Mouse (Mus musculus): ENCODE results near the gene Enpp5. TPM values are rescaled to one million over a fixed set of nuclear protein-coding genes. Genes with fewer than 3 reads are reported as not detected.

The Enpp5 gene
- total and polyA plus RNA-seq, 3 experiments: not detected

- TF ChIP-seq ZC3H11A (IDR thresholded peaks at IDR 0.05; ENCODE audit: low read depth, low read length) (no peak), MAZ (IDR thresholded peaks at IDR 0.05; ENCODE audit: low read depth, low read length) (no peak), CTCF (conservative IDR thresholded peaks at IDR 0.05 in 1 of 2, IDR thresholded peaks at IDR 0.05 in 1 of 2; ENCODE audit: low read depth in 2 of 2, low read length in 2 of 2) (no peak), UBTF (IDR thresholded peaks at IDR 0.05; ENCODE audit: low read depth, low read length) (no peak), BHLHE40 (IDR thresholded peaks at IDR 0.05; ENCODE audit: low read depth, low read length) (no peak), POLR2AphosphoS2 (IDR thresholded peaks at IDR 0.05; ENCODE audit: low read depth, low read length) (no peak), NRF1 (IDR thresholded peaks at IDR 0.05; ENCODE audit: low read depth, low read length) (no peak), POLR2A (IDR thresholded peaks at IDR 0.05; ENCODE audit: low read depth, low read length) (no peak), SIN3A (IDR thresholded peaks at IDR 0.05; ENCODE audit: low read length) (no peak), RAD21 (IDR thresholded peaks at IDR 0.05; ENCODE audit: low read depth, low read length) (no peak), CHD2 (IDR thresholded peaks at IDR 0.05; ENCODE audit: low read length) (no peak), CHD1 (IDR thresholded peaks at IDR 0.05; ENCODE audit: low read depth, low read length) (no peak), MEF2A (IDR thresholded peaks at IDR 0.05; ENCODE audit: borderline replicate concordance, low read depth, low read length) (no peak), ETS1 (conservative IDR thresholded peaks at IDR 0.05; ENCODE audit: low read depth, low read length) (no peak), E2F4 (IDR thresholded peaks at IDR 0.05; ENCODE audit: insufficient replicate concordance, low read depth, low read length) (no peak), MYC (IDR thresholded peaks at IDR 0.05; ENCODE audit: low read depth, low read length) (no peak), MXI1 (IDR thresholded peaks at IDR 0.05; ENCODE audit: low read depth, low read length) (no peak)
- Histone ChIP-seq H3K9ac (ENCODE audit: insufficient read depth, low read depth) (no peak overlapping the region), H3K36me3 (replicated peaks in 1 of 2; ENCODE audit: control insufficient read depth in 1 of 2, insufficient read depth in 1 of 2, low read length in 1 of 2) (no peaks in the 10 kb centered on the region), H3K79me2 (replicated peaks; ENCODE audit: control insufficient read depth, extremely low read depth, insufficient read depth, poor library complexity, severe bottlenecking) (no peaks in the 10 kb centered on the region), H3K27ac (ENCODE audit: insufficient read depth, low read depth) (no peak overlapping the region), H3K4me2 (ENCODE audit: insufficient read depth, low read depth, poor library complexity, severe bottlenecking) (no peak overlapping the region), H3K27me3 (replicated peaks) (peaks cover 79% of the 10 kb centered on the region), H3K9me3 (replicated peaks; ENCODE audit: low read length) (peaks cover 10% of the 10 kb centered on the region), H3K4me3 (replicated peaks in 1 of 3; ENCODE audit: low read depth in 2 of 3, low read length in 2 of 3, poor library complexity in 1 of 3) (no peak overlapping the region), H3K4me1 (ENCODE audit: control insufficient read depth in 1 of 2, insufficient read depth in 2 of 2) (no peaks in the 10 kb centered on the region)
- in situ Hi-C loops (cut with MboI; ENCODE audit: low pct_ligation_motif_present, low pct_unique_long_range_greater_than_20kb, low sequenced_read_pairs) (no loop called here), dilution Hi-C loops (cut with MboI; ENCODE audit: extremely low pct_ligation_motif_present, extremely low pct_unique_long_range_greater_than_20kb, low sequenced_read_pairs) (no loop called here)
- no peak for DNase-seq (ENCODE audit: extremely low read depth)
Measured at GRCm38 (mm10) chr17:44060781-44061180, 17.8 kb upstream of the Enpp5 start.

- peaks cover 11% of the 10 kb centered on the region for H3K9me3 ChIP-seq (replicated peaks; ENCODE audit: low read length)
- TF ChIP-seq NRF1 (IDR thresholded peaks at IDR 0.05; ENCODE audit: low read depth, low read length) (no peak), ZNF384 (IDR thresholded peaks at IDR 0.05; ENCODE audit: low read depth, low read length) (no peak), UBTF (IDR thresholded peaks at IDR 0.05; ENCODE audit: low read depth, low read length) (no peak), EP300 (IDR thresholded peaks at IDR 0.05; ENCODE audit: low read length) (no peak), BHLHE40 (IDR thresholded peaks at IDR 0.05; ENCODE audit: low read depth, low read length) (no peak), TCF12 (IDR thresholded peaks at IDR 0.05; ENCODE audit: low read depth, low read length) (no peak), USF2 (conservative IDR thresholded peaks at IDR 0.05; ENCODE audit: low read depth, low read length) (no peak), ETS1 (conservative IDR thresholded peaks at IDR 0.05; ENCODE audit: low read depth, low read length) (no peak), SIN3A (IDR thresholded peaks at IDR 0.05; ENCODE audit: low read length) (no peak), POLR2AphosphoS2 (IDR thresholded peaks at IDR 0.05; ENCODE audit: low read depth, low read length) (no peak), CTCF (conservative IDR thresholded peaks at IDR 0.05 in 1 of 2, IDR thresholded peaks at IDR 0.05 in 1 of 2; ENCODE audit: low read depth in 2 of 2, low read length in 2 of 2) (no peak), RAD21 (IDR thresholded peaks at IDR 0.05; ENCODE audit: low read depth, low read length) (no peak), ZKSCAN1 (IDR thresholded peaks at IDR 0.05; ENCODE audit: borderline replicate concordance, low read depth, low read length) (no peak), CHD1 (IDR thresholded peaks at IDR 0.05; ENCODE audit: low read depth, low read length) (no peak)
- no peak for DNase-seq (ENCODE audit: extremely low read depth)
- in situ Hi-C loops (cut with MboI; ENCODE audit: low pct_ligation_motif_present, low pct_unique_long_range_greater_than_20kb, low sequenced_read_pairs) (no loop called here), dilution Hi-C loops (cut with MboI; ENCODE audit: extremely low pct_ligation_motif_present, extremely low pct_unique_long_range_greater_than_20kb, low sequenced_read_pairs) (no loop called here)
- H3K9ac ChIP-seq (ENCODE audit: insufficient read depth, low read depth): no peak overlapping the region
- H3K4me1 ChIP-seq (ENCODE audit: control insufficient read depth in 1 of 2, insufficient read depth in 2 of 2): no peaks in the 10 kb centered on the region
- H3K79me2 ChIP-seq (replicated peaks; ENCODE audit: control insufficient read depth, extremely low read depth, insufficient read depth, poor library complexity, severe bottlenecking): no peaks in the 10 kb centered on the region
- H3K27ac ChIP-seq (ENCODE audit: insufficient read depth, low read depth): no peak overlapping the region
- no peaks in the 10 kb centered on the region for H3K36me3 ChIP-seq (replicated peaks in 1 of 2; ENCODE audit: control insufficient read depth in 1 of 2, insufficient read depth in 1 of 2, low read length in 1 of 2)
- no peak overlapping the region for H3K4me2 ChIP-seq (ENCODE audit: insufficient read depth, low read depth, poor library complexity, severe bottlenecking)
- no peak overlapping the region for H3K4me3 ChIP-seq (replicated peaks in 1 of 3; ENCODE audit: low read depth in 2 of 3, low read length in 2 of 3, poor library complexity in 1 of 3)
- H3K27me3 ChIP-seq (replicated peaks): peaks cover 78% of the 10 kb centered on the region
Measured at GRCm38 (mm10) chr17:44061289-44061890, 17.2 kb upstream of the Enpp5 start.
